Mouse (Mus musculus): ENCODE results near the gene Bmi1. TPM values are rescaled to one million over a fixed set of nuclear protein-coding genes. Genes with fewer than 3 reads are reported as not detected.

The Bmi1 gene
- polyA plus RNA-seq, 1 experiment from 2014 or later: 5.1 TPM

DNA sequence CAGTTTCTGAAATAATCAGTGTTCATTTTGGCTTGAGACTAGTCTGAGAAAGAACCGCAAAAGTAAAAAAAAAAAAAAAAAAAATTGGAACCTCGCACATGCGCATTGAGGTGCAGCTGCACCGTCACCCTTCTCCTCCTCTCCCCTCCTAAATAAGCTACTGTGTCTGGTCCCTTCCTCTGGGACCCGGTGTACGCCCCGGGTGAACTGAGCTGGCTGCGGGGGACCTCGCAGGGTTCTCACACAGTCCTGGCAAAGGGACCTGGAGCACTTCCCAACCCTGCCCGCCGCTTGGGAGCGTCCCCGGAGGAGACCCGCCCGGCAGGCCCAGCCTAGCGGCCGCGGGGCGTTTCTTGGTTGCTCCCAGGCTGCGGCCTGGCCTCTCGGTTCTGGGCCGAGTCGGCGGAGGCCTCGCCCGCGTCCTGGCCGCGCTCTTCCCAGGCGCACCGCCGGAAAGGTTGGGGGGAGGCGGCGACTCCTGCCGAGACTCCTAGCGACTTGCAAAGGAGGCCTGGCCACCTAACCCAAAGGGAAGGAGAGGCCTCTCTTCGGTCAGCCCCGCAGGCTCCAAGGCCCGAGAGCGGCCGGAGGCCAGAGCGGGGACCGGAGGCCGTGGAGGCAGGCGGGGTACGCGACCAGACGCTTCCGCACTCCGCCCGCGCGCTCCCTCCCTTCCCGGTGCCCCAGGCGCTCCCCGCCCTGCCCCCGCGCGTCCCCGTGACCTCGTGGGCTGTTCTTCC is 17.2 kb downstream of the Bmi1 start, which contains the start of gene Spag6:
Gene Spag6 (plus strand): TSS at position 162 of the 740 bp plus-strand sequence.
- Histone ChIP-seq H3K4me2 (ENCODE audit: low read depth, low read length) (peak within 1 kb of the TSS; percentile 95), H3K9ac (replicated peaks) (peak within 1 kb of the TSS; percentile 90), H3K27ac (ENCODE audit: low read depth) (peak within 1 kb of the TSS; percentile 80), H3K4me1 (ENCODE audit: insufficient read depth) (peaks cover 23% of the 10 kb centered on the region), H3K4me3 (ENCODE audit: low read depth, low read length) (peak within 1 kb of the TSS; percentile 67), H3K36me3 (replicated peaks; ENCODE audit: insufficient read depth, low read length) (no peaks in the 10 kb centered on the region), H3K27me3 (ENCODE audit: insufficient read depth, low read length) (peaks cover 88% of the 10 kb centered on the region), H3K9me3 (ENCODE audit: low read length) (no peaks in the 10 kb centered on the region)
- TF ChIP-seq EP300 (IDR thresholded peaks at IDR 0.05; ENCODE audit: low read depth): no peak
- TF ChIP-seq CTCF (IDR thresholded peaks at IDR 0.05; ENCODE audit: low read depth): no peak
- WGBS (ENCODE audit: insufficient replicate concordance): under 1% methylated on average over 58 of the region's 61 CpGs
- ATAC-seq (peak; percentile 88), DNase-seq (peak; percentile 70)

DNA sequence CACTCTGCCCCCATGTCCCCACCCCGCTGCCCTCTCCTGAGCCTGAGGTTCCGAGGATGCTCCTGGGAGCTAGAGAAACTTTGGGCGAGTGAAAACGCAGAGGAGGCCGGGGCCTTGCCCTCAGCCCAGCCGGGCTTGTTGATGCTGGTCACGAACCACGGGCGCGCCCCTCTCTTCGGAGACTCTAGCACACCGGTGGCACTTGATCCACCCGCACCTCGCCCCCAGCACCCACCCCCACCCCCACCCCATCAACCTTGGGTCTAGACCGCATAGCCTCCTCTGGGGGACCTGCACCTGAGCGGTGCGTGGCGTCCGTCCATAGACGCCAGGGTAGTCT is 17.8 kb downstream of the Bmi1 start:
- DNase-seq (no peak), ATAC-seq (peak; percentile 32)
- Histone ChIP-seq H3K27ac (ENCODE audit: low read depth) (no peak overlapping the region), H3K9ac (replicated peaks) (peak overlapping the region; percentile 90), H3K4me3 (ENCODE audit: low read depth, low read length) (peak overlapping the region; percentile 67), H3K36me3 (replicated peaks; ENCODE audit: insufficient read depth, low read length) (no peaks in the 10 kb centered on the region), H3K4me2 (ENCODE audit: low read depth, low read length) (peak overlapping the region; percentile 95), H3K9me3 (ENCODE audit: low read length) (no peaks in the 10 kb centered on the region), H3K4me1 (ENCODE audit: insufficient read depth) (peaks cover 18% of the 10 kb centered on the region), H3K27me3 (ENCODE audit: insufficient read depth, low read length) (peaks cover 88% of the 10 kb centered on the region)
- WGBS (ENCODE audit: insufficient replicate concordance): 3% methylated on average over 17 of the region's 20 CpGs
- TF ChIP-seq EP300 (IDR thresholded peaks at IDR 0.05; ENCODE audit: low read depth) (no peak), CTCF (IDR thresholded peaks at IDR 0.05; ENCODE audit: low read depth) (no peak)

- DNase-seq (no peak), ATAC-seq (no peak)
- H3K27ac ChIP-seq (ENCODE audit: low read depth): no peak overlapping the region
- no peaks in the 10 kb centered on the region for H3K36me3 ChIP-seq (replicated peaks; ENCODE audit: insufficient read depth, low read length)
- H3K9me3 ChIP-seq (ENCODE audit: low read length): no peaks in the 10 kb centered on the region
- TF ChIP-seq CTCF (IDR thresholded peaks at IDR 0.05; ENCODE audit: low read depth) (no peak), EP300 (IDR thresholded peaks at IDR 0.05; ENCODE audit: low read depth) (no peak)
- peaks cover 13% of the 10 kb centered on the region for H3K4me1 ChIP-seq (ENCODE audit: insufficient read depth)
- no peak overlapping the region for H3K4me3 ChIP-seq (ENCODE audit: low read depth, low read length)
- 6% methylated on average over 8 of the region's 8 CpGs for WGBS (ENCODE audit: insufficient replicate concordance)
- peaks cover 88% of the 10 kb centered on the region for H3K27me3 ChIP-seq (ENCODE audit: insufficient read depth, low read length)
- no peak overlapping the region for H3K9ac ChIP-seq (replicated peaks)
- peak overlapping the region; percentile 95; the same call in 1 of the 2 replicates for H3K4me2 ChIP-seq (ENCODE audit: low read depth, low read length)
These were observed 18.3 kb downstream of the Bmi1 start for GRCm38 (mm10) chr2:18695163-18695562.

GRCm38 (mm10) chr2:18695629-18696150 is 18.9 kb downstream of the Bmi1 start:
- ATAC-seq (no peak), DNase-seq (no peak)
- no peaks in the 10 kb centered on the region for H3K9me3 ChIP-seq (ENCODE audit: low read length)
- H3K27me3 ChIP-seq (ENCODE audit: insufficient read depth, low read length): peaks cover 88% of the 10 kb centered on the region
- no peak overlapping the region for H3K4me2 ChIP-seq (ENCODE audit: low read depth, low read length)
- no peak overlapping the region for H3K27ac ChIP-seq (ENCODE audit: low read depth)
- no peak for TF ChIP-seq CTCF (IDR thresholded peaks at IDR 0.05; ENCODE audit: low read depth)
- TF ChIP-seq EP300 (IDR thresholded peaks at IDR 0.05; ENCODE audit: low read depth): no peak
- no peak overlapping the region for H3K9ac ChIP-seq (replicated peaks)
- H3K4me1 ChIP-seq (ENCODE audit: insufficient read depth): peaks cover 9% of the 10 kb centered on the region
- H3K36me3 ChIP-seq (replicated peaks; ENCODE audit: insufficient read depth, low read length): no peaks in the 10 kb centered on the region
- WGBS (ENCODE audit: insufficient replicate concordance): 11% methylated on average over 7 of the region's 7 CpGs
- no peak overlapping the region for H3K4me3 ChIP-seq (ENCODE audit: low read depth, low read length)

- ATAC-seq (no peak), DNase-seq (no peak)
- Histone ChIP-seq H3K27me3 (ENCODE audit: insufficient read depth, low read length) (peaks cover 79% of the 10 kb centered on the region), H3K36me3 (replicated peaks; ENCODE audit: insufficient read depth, low read length) (no peaks in the 10 kb centered on the region), H3K9ac (replicated peaks) (no peak overlapping the region), H3K27ac (ENCODE audit: low read depth) (no peak overlapping the region), H3K9me3 (ENCODE audit: low read length) (no peaks in the 10 kb centered on the region), H3K4me3 (ENCODE audit: low read depth, low read length) (no peak overlapping the region), H3K4me1 (ENCODE audit: insufficient read depth) (peaks cover 9% of the 10 kb centered on the region), H3K4me2 (ENCODE audit: low read depth, low read length) (no peak overlapping the region)
- TF ChIP-seq EP300 (IDR thresholded peaks at IDR 0.05; ENCODE audit: low read depth): no peak
- TF ChIP-seq CTCF (IDR thresholded peaks at IDR 0.05; ENCODE audit: low read depth): no peak
- WGBS (ENCODE audit: insufficient replicate concordance): 7% methylated on average over 4 of the region's 4 CpGs
These were observed 20.9 kb downstream of the Bmi1 start for GRCm38 (mm10) chr2:18697591-18698244.

GRCm38 (mm10) chr2:18698663-18699385 is 22.0 kb downstream of the Bmi1 start:
- H3K36me3 ChIP-seq (replicated peaks; ENCODE audit: insufficient read depth, low read length): no peaks in the 10 kb centered on the region
- peak; percentile 54 for DNase-seq
- H3K4me1 ChIP-seq (ENCODE audit: insufficient read depth): peaks cover 9% of the 10 kb centered on the region
- 1% methylated on average over 56 of the region's 56 CpGs for WGBS (ENCODE audit: insufficient replicate concordance)
- no peak for TF ChIP-seq EP300 (IDR thresholded peaks at IDR 0.05; ENCODE audit: low read depth)
- TF ChIP-seq CTCF (IDR thresholded peaks at IDR 0.05; ENCODE audit: low read depth): no peak
- peak; percentile 24; the same call in 1 of the 2 replicates for ATAC-seq
- H3K4me3 ChIP-seq (ENCODE audit: low read depth, low read length): peak overlapping the region; percentile 24; the same call in 1 of the 2 replicates
- H3K4me2 ChIP-seq (ENCODE audit: low read depth, low read length): peak overlapping the region; percentile 53
- no peak overlapping the region for H3K27ac ChIP-seq (ENCODE audit: low read depth)
- peaks cover 71% of the 10 kb centered on the region for H3K27me3 ChIP-seq (ENCODE audit: insufficient read depth, low read length)
- H3K9me3 ChIP-seq (ENCODE audit: low read length): no peaks in the 10 kb centered on the region
- no peak overlapping the region for H3K9ac ChIP-seq (replicated peaks)
